Mouse (Mus musculus) thymus, postnatal 10 days (tissue): ENCODE measurements around the gene Mcoln1.

ENCODE experiments used
- DNase-seq, 2 experiments: peaks; one replicate each; pipeline ENCODE4 v3.0.0; 2021; ENCODE audit warnings: low spot score in 2 of 2

Mcoln1 gene

GRCm38 (mm10) chr8:3500235-3501090 is at the start of gene Mcoln1:
Mcoln1 (plus strand) TSS chr8:3500457.
- peak; percentile 97 for DNase-seq

- peak in 1 of 2 experiments; percentile 54 for DNase-seq
Observed at GRCm38 (mm10) chr8:3450670-3451069, 49.6 kb upstream of the Mcoln1 start.

- no peak for DNase-seq
Observed at GRCm38 (mm10) chr8:3451992-3452391, 48.3 kb upstream of the Mcoln1 start.

- DNase-seq, result no peak
Observed at GRCm38 (mm10) chr8:3463248-3463647, 37.0 kb upstream of the Mcoln1 start.

GRCm38 (mm10) chr8:3464309-3464708 is 35.9 kb upstream of the Mcoln1 start:
- peak; percentile 50 to 60 for DNase-seq

GRCm38 (mm10) chr8:3467006-3467885 is 33.0 kb upstream of the Mcoln1 start, which contains the start of gene Pex11g:
Pex11g (minus strand) TSS chr8:3467680.
- peak; percentile 72 to 76 for DNase-seq

- no peak for DNase-seq
Observed at GRCm38 (mm10) chr8:3467886-3468545, 32.2 kb upstream of the Mcoln1 start.

GRCm38 (mm10) chr8:3468838-3469237 is 31.4 kb upstream of the Mcoln1 start:
- no peak for DNase-seq

- DNase-seq, result no peak
Observed at GRCm38 (mm10) chr8:3470562-3470961, 29.7 kb upstream of the Mcoln1 start, which contains the start of gene Tex45. Tex45 (plus strand) TSS chr8:3470862.

GRCm38 (mm10) chr8:3475715-3476429 is 24.4 kb upstream of the Mcoln1 start:
- no peak for DNase-seq

GRCm38 (mm10) chr8:3480221-3480785 is 20.0 kb upstream of the Mcoln1 start:
- no peak for DNase-seq

- no peak for DNase-seq
Observed at GRCm38 (mm10) chr8:3481605-3482004, 18.7 kb upstream of the Mcoln1 start.

GRCm38 (mm10) chr8:3482240-3482740 is 18.0 kb upstream of the Mcoln1 start:
- no peak for DNase-seq

- no peak for DNase-seq
Observed at GRCm38 (mm10) chr8:3483546-3483945, 16.7 kb upstream of the Mcoln1 start.

GRCm38 (mm10) chr8:3485192-3485591 is 15.1 kb upstream of the Mcoln1 start:
- DNase-seq, result no peak

GRCm38 (mm10) chr8:3492901-3493844 is 7.1 kb upstream of the Mcoln1 start, which contains the start of gene Zfp358:
Zfp358 (plus strand) TSS chr8:3493138.
- DNase-seq, result peak; percentile 63 to 70

- no peak for DNase-seq
Observed at GRCm38 (mm10) chr8:3493845-3494208, 6.4 kb upstream of the Mcoln1 start.

GRCm38 (mm10) chr8:3495578-3496427 is 4.5 kb upstream of the Mcoln1 start:
- no peak for DNase-seq

- DNase-seq, result no peak
Observed at GRCm38 (mm10) chr8:3496428-3496748, 3.9 kb upstream of the Mcoln1 start.
